Mouse (Mus musculus) left cerebral cortex, adult 6 months (tissue): Measurements from ENCODE around the gene Il13ra2. TPM values are rescaled to one million over a fixed set of nuclear protein-coding genes. Genes with fewer than 3 reads are reported as not detected.

ENCODE experiments used
- long read RNA-seq, 2 experiments: library from polyadenylated mRNA; unstranded; transcript quantifications; one replicate each; pipeline ENCODE4 v2.0.0; 2019 to 2020
- polyA plus RNA-seq: library from polyadenylated mRNA; unstranded; fragments of <200 nt; fragmentation: Nextera tagmentation; gene quantifications from 2 replicates; pipeline ENCODE4 v1.2.3, GENCODE M21; 2021

The Il13ra2 gene
- 0.11 TPM in 1 of 2 replicates, not detected in the other for polyA plus RNA-seq
- long read RNA-seq, experiment 1, result 0 reads
- long read RNA-seq, experiment 2, result 0 reads

GRCm38 (mm10) chrX:147429129-147429528 is at the start of gene Il13ra2:
TSS of gene Il13ra2 (minus strand) at chrX:147429192.

DNA sequence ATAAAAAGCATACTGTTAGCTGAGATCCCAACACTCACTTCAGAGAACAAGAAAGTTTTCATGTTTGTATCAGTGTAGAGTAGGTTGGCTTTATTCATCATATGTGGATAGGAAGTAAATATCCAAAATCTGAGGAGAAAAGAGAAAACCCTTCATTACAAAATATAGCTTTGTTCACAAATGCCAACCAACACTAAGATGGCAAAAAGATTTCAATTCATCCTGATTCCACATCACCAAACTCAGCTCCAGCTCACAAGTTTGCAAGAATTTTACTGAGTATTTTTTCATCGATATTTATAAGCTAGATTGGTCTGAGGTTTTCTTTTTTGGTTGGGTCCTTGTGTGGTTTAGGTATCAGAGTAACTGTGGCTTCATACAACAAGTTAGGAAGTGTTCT is 24.6 kb upstream of the Il13ra2 start, which contains the start of gene Vmn1r239-ps:
Vmn1r239-ps (minus strand) TSS at position 101 of the 400 bp plus-strand sequence.

Other genes starting within 250 kb of the Il13ra2 start
- not detected in 2 replicates for gene Vmn1r239-ps, start 24.5 kb upstream of the Il13ra2 start, polyA plus RNA-seq
- gene Lrch2, start 124.9 kb upstream of the Il13ra2 start, polyA plus RNA-seq, result 1.8 and 2.8 TPM in 2 replicates